ENCODE assay signal across 8 mouse cellular contexts in the genomic region with DNA sequence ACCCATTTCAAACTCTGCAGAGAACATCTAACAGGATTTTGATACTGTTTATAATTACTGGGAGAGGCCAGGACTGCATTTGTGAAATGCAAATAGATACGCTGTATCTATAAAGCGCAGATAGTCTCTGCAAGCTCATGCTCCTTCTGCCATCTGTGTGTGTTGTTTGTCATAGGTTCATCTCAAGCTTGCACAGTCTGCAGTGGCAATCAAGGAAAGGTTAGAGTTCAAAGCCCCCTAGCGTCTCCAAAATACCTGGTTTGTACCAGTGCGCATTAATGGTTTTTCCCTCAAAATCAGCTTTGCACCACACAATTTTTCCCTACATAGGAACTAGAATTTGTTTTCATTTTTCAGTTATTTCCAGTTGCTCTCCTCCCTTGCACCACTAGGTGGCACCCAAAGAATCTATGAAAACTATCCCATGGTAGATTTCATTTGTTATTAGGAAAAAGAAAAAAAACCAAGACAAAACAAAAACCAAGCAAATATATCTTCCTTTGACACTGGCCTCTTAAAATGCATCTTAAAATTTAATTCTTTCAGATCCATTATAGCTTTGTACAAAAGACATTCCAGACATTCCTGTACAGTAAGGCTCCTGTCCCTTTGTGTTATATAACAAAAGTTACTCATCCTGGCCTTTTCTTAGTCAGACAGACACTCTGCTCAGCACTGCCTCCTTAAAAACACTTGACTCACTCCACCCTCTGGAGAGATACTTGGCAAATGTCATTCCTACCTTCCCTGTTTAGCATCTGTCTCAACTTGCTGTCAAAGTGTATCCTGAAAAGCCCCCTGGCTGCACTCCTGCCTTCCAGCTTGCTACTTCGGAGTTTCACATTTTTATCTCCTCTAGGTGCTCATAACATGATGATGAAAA.
A peak's percentile ranks its signal among the peaks of the same experiment; 100 is the strongest.
DNase-seq lines count a peak whose midpoint lies in the region; ATAC-seq and TF ChIP-seq lines count a peak whose summit lies in the region.

No protein-coding gene starts in this region.

- no peak overlapping the region for H3K4me2 ChIP-seq in forebrain, postnatal 0 days (ENCODE audit: low read depth)
- H3K4me2 ChIP-seq in liver, postnatal 0 days (ENCODE audit: low read depth, low read length), result no peak overlapping the region

- no peaks in the 10 kb centered on the region for H3K9me3 ChIP-seq in forebrain, postnatal 0 days (ENCODE audit: low read length)
- H3K9me3 ChIP-seq in liver, postnatal 0 days (ENCODE audit: low read length), result no peaks in the 10 kb centered on the region

- WGBS in forebrain, postnatal 0 days, result 67% methylated on average over 5 of the region's 5 CpGs
- 63% methylated on average over 5 of the region's 5 CpGs for WGBS in liver, postnatal 0 days (ENCODE audit: insufficient replicate concordance)

- TF ChIP-seq EP300 in liver, postnatal 0 days (IDR thresholded peaks at IDR 0.05; ENCODE audit: low read depth), result no peak

- no peaks in the 10 kb centered on the region for H3K27me3 ChIP-seq in forebrain, postnatal 0 days (ENCODE audit: insufficient read depth, low read length)
- H3K27me3 ChIP-seq in liver, postnatal 0 days (ENCODE audit: insufficient read depth, low read length), result no peaks in the 10 kb centered on the region

- no peaks in the 10 kb centered on the region for H3K4me1 ChIP-seq in forebrain, postnatal 0 days (ENCODE audit: insufficient read depth)
- no peaks in the 10 kb centered on the region for H3K4me1 ChIP-seq in liver, postnatal 0 days (ENCODE audit: insufficient read depth)

- H3K9ac ChIP-seq in forebrain, postnatal 0 days, result no peak overlapping the region
- no peak overlapping the region for H3K9ac ChIP-seq in liver, postnatal 0 days (replicated peaks)

- ATAC-seq in cerebellum, adult (ENCODE audit: insufficient number of reproducible peaks, low FRiP score, low TSS enrichment), result peak; percentile 26; the same call in 1 of the 2 replicates
- peak; percentile 54 for ATAC-seq in CD4-positive, CD25-positive, alpha-beta regulatory T cell, adult 4 months
- peak; percentile 27; the same call in 1 of the 2 replicates for ATAC-seq in forebrain, postnatal 0 days
- no peak for ATAC-seq in liver, postnatal 0 days

- H3K4me3 ChIP-seq in forebrain, postnatal 0 days (ENCODE audit: low read depth, low read length), result no peak overlapping the region
- H3K4me3 ChIP-seq in liver, postnatal 0 days (ENCODE audit: low read depth, low read length), result no peak overlapping the region

- no peak overlapping the region for H3K27ac ChIP-seq in forebrain, postnatal 0 days (ENCODE audit: low read depth, low read length)
- no peak overlapping the region for H3K27ac ChIP-seq in liver, postnatal 0 days (ENCODE audit: low read depth)

- TF ChIP-seq CTCF in forebrain, postnatal 0 days (IDR thresholded peaks at IDR 0.05; ENCODE audit: low read depth), result peak; percentile 77
- peak; percentile 69 for TF ChIP-seq CTCF in liver, postnatal 0 days (IDR thresholded peaks at IDR 0.05; ENCODE audit: low read depth)

- DNase-seq in cerebellum, adult 11-12 months, result no peak
- peak; percentile 20 to 33 for DNase-seq in cerebellum, adult 18-20 months
- peak; percentile 85 for DNase-seq in forebrain, postnatal 0 days
- peak; percentile 16 to 61 for DNase-seq in kidney, postnatal 36 days
- DNase-seq in liver, postnatal 0 days, result peak; percentile 15
- peak; percentile 67 to 81 for DNase-seq in right cerebral cortex, postnatal 10 days (ENCODE audit: low spot score in 2 of 2)

- H3K36me3 ChIP-seq in forebrain, postnatal 0 days (ENCODE audit: insufficient read depth), result no peaks in the 10 kb centered on the region
- H3K36me3 ChIP-seq in liver, postnatal 0 days (replicated peaks; ENCODE audit: insufficient read depth, low read length), result no peaks in the 10 kb centered on the region
